Mouse (Mus musculus) hindbrain, embryonic 12.5 days (tissue): Measurements from ENCODE around the gene Tmem200b. TPM values are rescaled to one million over a fixed set of nuclear protein-coding genes. Genes with fewer than 3 reads are reported as not detected.

Experiments used
- ATAC-seq: fragments of 200-750 bp; cut with Nextera tagmentation; 2 replicates; pipeline ENCODE4 v1.8.0; 2017; ENCODE audit warnings: moderate TSS enrichment; ENCODE audit not compliant: low FRiP score
- H3K27ac ChIP-seq: fragments of 300-500 bp; sonication (generic); 2 replicates; pipeline ENCODE4 v1.5.1; 2016; ENCODE audit warnings: mild to moderate bottlenecking
- H3K27me3 ChIP-seq: fragments of 300-500 bp; sonication (generic); 2 replicates; pipeline ENCODE4 v1.6.1; 2016; ENCODE audit warnings: mild to moderate bottlenecking
- H3K36me3 ChIP-seq: fragments of 300-500 bp; sonication (generic); 2 replicates; pipeline ENCODE4 v1.6.1; 2016; ENCODE audit warnings: mild to moderate bottlenecking
- H3K4me1 ChIP-seq: fragments of 300-500 bp; sonication (generic); 2 replicates; pipeline ENCODE4 v1.6.1; 2016
- H3K4me2 ChIP-seq: fragments of 300-500 bp; sonication (generic); replicated peaks from 2 replicates; pipeline ENCODE4 v1.6.1; 2016; ENCODE audit warnings: mild to moderate bottlenecking
- H3K4me3 ChIP-seq: fragments of 300-500 bp; sonication (generic); 2 replicates; pipeline ENCODE4 v1.5.1; 2016; ENCODE audit warnings: mild to moderate bottlenecking
- H3K9ac ChIP-seq: fragments of 300-500 bp; sonication (generic); 2 replicates; pipeline ENCODE4 v1.6.1; 2016; ENCODE audit warnings: mild to moderate bottlenecking, moderate library complexity
- H3K9me3 ChIP-seq: fragments of 300-500 bp; sonication (generic); replicated peaks from 2 replicates; pipeline ENCODE4 v1.6.1; 2016; ENCODE audit warnings: mild to moderate bottlenecking
- WGBS: fragments of 180-500 bp; shearing (Covaris S2); methylation state at CpG from one replicate; pipeline ENCODE4 v1.1.7; 2016; 5-methylcytosine and 5-hydroxymethylcytosine counted together
- polyA plus RNA-seq: library from polyadenylated mRNA; unstranded; fragments of >200 nt; fragmentation: Nextera tagmentation; extraction: Ambion mirVana; gene quantifications from 2 replicates; pipeline ENCODE4 v1.2.1, GENCODE M21; 2016

Gene Tmem200b
- polyA plus RNA-seq, 1 experiment from 2014 or later = 0.92 TPM

DNA sequence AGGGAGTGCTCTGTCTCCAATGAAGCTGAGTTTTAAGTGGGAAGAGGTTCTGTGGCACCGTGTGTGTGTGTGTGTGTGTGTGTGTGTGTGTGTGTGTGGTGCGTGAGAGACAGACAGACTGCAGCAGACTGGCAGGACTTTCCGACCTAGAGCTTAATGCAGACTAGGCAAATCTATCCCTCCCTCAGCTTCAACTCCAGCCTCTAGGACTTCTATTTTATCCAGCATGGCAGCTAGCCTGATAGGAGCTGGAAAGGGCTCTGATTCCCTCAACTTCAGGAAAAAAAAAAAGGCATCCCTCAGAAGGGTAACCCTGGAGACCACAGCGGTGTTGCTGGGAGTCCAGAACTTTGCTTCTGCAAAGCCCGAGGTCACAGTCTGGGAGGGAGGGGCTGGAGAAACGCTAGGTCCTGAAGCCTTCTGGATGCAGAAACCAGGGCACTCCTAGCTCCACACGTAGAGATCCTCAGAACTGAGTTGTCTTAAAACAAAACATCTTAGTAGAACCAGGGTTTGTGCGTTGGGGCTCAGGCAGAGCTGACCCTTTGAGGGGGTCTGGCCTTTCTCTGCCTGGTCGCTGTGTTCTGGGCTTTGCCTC, 7.4 kb upstream of the Tmem200b start:
- Histone ChIP-seq H3K4me1 (peaks cover 57% of the 10 kb centered on the region), H3K36me3 (no peaks in the 10 kb centered on the region), H3K4me2 (no peak overlapping the region), H3K27ac (no peak overlapping the region), H3K9ac (no peak overlapping the region), H3K4me3 (no peak overlapping the region), H3K9me3 (no peaks in the 10 kb centered on the region), H3K27me3 (peaks cover 67% of the 10 kb centered on the region)
- 5% methylated on average over 9 of the region's 9 CpGs for WGBS
- ATAC-seq = no peak

- Histone ChIP-seq H3K4me1 (peaks cover 59% of the 10 kb centered on the region), H3K4me3 (peak overlapping the region; percentile 19), H3K9me3 (no peaks in the 10 kb centered on the region), H3K27ac (no peak overlapping the region), H3K9ac (0 out of 2 replicates have a peak overlapping the region, but pooled peaks have one; percentile 32), H3K27me3 (peaks cover 75% of the 10 kb centered on the region), H3K4me2 (peak overlapping the region; percentile 46), H3K36me3 (no peaks in the 10 kb centered on the region)
- 2% methylated on average over 31 of the region's 31 CpGs for WGBS
- ATAC-seq = no peak
Observed at GRCm38 (mm10) chr4:131914891-131915469, 6.6 kb upstream of the Tmem200b start.

DNA sequence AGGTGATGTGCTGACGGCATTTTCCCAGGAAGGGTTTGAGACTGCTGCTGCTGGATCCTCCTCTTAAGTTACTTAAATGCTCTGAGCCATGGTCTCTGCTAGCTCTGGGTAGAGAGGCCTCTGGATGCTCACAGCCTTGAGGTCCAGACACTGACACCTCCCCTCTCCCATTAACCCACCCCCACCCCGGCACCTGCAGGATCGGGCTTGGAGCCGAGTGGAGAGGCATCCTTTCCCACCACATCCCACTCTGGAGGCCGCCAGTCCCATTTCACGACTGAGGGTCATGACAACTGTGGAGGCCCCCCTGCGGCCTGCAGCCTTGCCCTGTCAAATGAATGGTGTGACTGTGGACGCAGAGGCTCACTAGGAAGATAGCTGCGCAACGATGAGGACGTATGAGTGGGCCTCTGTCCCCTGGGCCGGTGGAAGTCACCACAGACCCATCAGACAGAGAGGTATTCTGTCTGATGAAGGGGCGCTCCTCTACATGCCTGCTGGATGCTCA, 5.7 kb upstream of the Tmem200b start:
- Histone ChIP-seq H3K27me3 (peaks cover 84% of the 10 kb centered on the region), H3K9me3 (no peaks in the 10 kb centered on the region), H3K27ac (no peak overlapping the region), H3K4me1 (peaks cover 59% of the 10 kb centered on the region), H3K36me3 (no peaks in the 10 kb centered on the region), H3K9ac (no peak overlapping the region; the same call in 1 of the 2 replicates), H3K4me3 (no peak overlapping the region), H3K4me2 (peak overlapping the region; percentile 46)
- 21% methylated on average over 13 of the region's 13 CpGs for WGBS
- ATAC-seq = no peak

DNA sequence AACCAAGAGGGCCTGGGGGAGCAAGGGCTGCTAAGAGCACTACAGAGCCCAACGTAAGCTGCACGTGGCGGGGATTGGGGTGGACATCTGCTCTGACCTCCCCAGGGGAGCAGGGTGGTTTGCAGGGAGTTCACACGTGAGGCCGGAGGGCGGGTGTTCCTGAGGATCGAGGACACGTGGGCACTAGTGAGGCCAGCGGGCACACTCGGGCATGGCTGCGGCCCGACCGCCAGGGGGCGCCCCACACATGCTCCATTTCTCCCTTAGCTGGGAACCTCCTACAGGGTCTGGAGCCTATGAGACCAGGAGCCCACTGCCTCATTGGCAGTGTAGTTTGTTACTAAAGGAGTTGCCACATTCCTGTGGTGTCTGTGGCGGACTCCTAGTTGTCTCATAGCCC, 5.1 kb upstream of the Tmem200b start:
- H3K27ac ChIP-seq = no peak overlapping the region
- 6% methylated on average over 15 of the region's 15 CpGs for WGBS
- no peak overlapping the region for H3K4me3 ChIP-seq
- ATAC-seq = no peak
- H3K36me3 ChIP-seq = no peaks in the 10 kb centered on the region
- no peak overlapping the region for H3K9ac ChIP-seq
- H3K4me2 ChIP-seq = no peak overlapping the region
- peaks cover 59% of the 10 kb centered on the region for H3K4me1 ChIP-seq
- peaks cover 89% of the 10 kb centered on the region for H3K27me3 ChIP-seq
- no peaks in the 10 kb centered on the region for H3K9me3 ChIP-seq

DNA sequence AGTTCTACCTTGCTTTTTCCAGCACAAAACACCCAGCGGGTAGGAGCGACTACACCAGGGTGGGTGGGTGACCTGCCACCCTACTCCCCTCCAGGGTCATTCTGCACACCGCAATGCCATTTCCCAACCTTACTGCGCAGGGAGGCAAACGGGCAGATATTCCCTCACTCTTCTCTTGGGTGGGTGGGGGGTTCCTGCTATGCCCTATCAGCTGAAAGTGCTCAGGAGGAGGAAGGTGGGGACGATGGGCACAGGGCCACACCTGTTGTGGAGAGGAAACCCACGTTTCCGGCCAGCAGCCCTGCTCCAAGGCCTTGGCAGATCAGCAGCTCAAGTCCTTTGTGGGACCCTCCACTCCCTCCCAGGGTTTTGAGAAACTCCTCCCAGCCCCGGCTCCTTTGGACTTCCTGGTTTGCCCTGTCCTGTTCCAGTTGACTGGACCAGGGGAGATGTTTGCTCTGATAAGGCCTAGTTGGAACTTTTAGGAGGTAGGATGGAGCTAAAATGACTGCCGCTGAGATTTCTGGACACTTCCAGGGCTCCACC, 4.5 kb upstream of the Tmem200b start:
- ATAC-seq = no peak
- peaks cover 64% of the 10 kb centered on the region for H3K4me1 ChIP-seq
- no peak overlapping the region for H3K9ac ChIP-seq
- peaks cover 90% of the 10 kb centered on the region for H3K27me3 ChIP-seq
- WGBS = 78% methylated on average over 10 of the region's 10 CpGs
- H3K9me3 ChIP-seq = no peaks in the 10 kb centered on the region
- no peak overlapping the region for H3K4me2 ChIP-seq
- no peak overlapping the region for H3K4me3 ChIP-seq
- H3K36me3 ChIP-seq = no peaks in the 10 kb centered on the region
- no peak overlapping the region for H3K27ac ChIP-seq

GRCm38 (mm10) chr4:131918026-131918533, 3.5 kb upstream of the Tmem200b start:
- ATAC-seq = no peak
- no peak overlapping the region for H3K4me3 ChIP-seq
- H3K27me3 ChIP-seq = peaks cover 90% of the 10 kb centered on the region
- H3K9ac ChIP-seq = no peak overlapping the region
- no peaks in the 10 kb centered on the region for H3K9me3 ChIP-seq
- H3K36me3 ChIP-seq = no peaks in the 10 kb centered on the region
- H3K4me2 ChIP-seq = no peak overlapping the region
- no peak overlapping the region for H3K27ac ChIP-seq
- 55% methylated on average over 7 of the region's 7 CpGs for WGBS
- H3K4me1 ChIP-seq = peaks cover 71% of the 10 kb centered on the region

- Histone ChIP-seq H3K27ac (no peak overlapping the region), H3K9ac (no peak overlapping the region), H3K36me3 (peaks cover 1% of the 10 kb centered on the region; the same call in 1 of the 2 replicates), H3K4me1 (peaks cover 70% of the 10 kb centered on the region), H3K4me3 (no peak overlapping the region), H3K9me3 (no peaks in the 10 kb centered on the region), H3K27me3 (peaks cover 90% of the 10 kb centered on the region), H3K4me2 (no peak overlapping the region; the same call in 1 of the 2 replicates)
- WGBS = 10% methylated on average over 15 of the region's 15 CpGs
- no peak for ATAC-seq
Observed at GRCm38 (mm10) chr4:131918711-131919500, 2.7 kb upstream of the Tmem200b start.

- no peak overlapping the region for H3K9ac ChIP-seq
- H3K36me3 ChIP-seq = peaks cover 8% of the 10 kb centered on the region
- peaks cover 93% of the 10 kb centered on the region for H3K27me3 ChIP-seq
- 7% methylated on average over 15 of the region's 15 CpGs for WGBS
- peaks cover 64% of the 10 kb centered on the region for H3K4me1 ChIP-seq
- no peaks in the 10 kb centered on the region for H3K9me3 ChIP-seq
- no peak for ATAC-seq
- H3K4me2 ChIP-seq = peak overlapping the region; percentile 82; the same call in 1 of the 2 replicates
- no peak overlapping the region for H3K27ac ChIP-seq
- H3K4me3 ChIP-seq = peak overlapping the region; percentile 48; the same call in 1 of the 2 replicates
Observed at GRCm38 (mm10) chr4:131919506-131920140, 1.9 kb upstream of the Tmem200b start.

GRCm38 (mm10) chr4:131920141-131920594, 1.4 kb upstream of the Tmem200b start:
- Histone ChIP-seq H3K27me3 (peaks cover 98% of the 10 kb centered on the region), H3K4me1 (peaks cover 59% of the 10 kb centered on the region), H3K4me2 (peak overlapping the region; percentile 82), H3K27ac (no peak overlapping the region), H3K9me3 (no peaks in the 10 kb centered on the region), H3K9ac (peak overlapping the region; percentile 62), H3K4me3 (peak overlapping the region; percentile 48), H3K36me3 (peaks cover 14% of the 10 kb centered on the region)
- under 1% methylated on average over 50 of the region's 51 CpGs for WGBS
- no peak for ATAC-seq

DNA sequence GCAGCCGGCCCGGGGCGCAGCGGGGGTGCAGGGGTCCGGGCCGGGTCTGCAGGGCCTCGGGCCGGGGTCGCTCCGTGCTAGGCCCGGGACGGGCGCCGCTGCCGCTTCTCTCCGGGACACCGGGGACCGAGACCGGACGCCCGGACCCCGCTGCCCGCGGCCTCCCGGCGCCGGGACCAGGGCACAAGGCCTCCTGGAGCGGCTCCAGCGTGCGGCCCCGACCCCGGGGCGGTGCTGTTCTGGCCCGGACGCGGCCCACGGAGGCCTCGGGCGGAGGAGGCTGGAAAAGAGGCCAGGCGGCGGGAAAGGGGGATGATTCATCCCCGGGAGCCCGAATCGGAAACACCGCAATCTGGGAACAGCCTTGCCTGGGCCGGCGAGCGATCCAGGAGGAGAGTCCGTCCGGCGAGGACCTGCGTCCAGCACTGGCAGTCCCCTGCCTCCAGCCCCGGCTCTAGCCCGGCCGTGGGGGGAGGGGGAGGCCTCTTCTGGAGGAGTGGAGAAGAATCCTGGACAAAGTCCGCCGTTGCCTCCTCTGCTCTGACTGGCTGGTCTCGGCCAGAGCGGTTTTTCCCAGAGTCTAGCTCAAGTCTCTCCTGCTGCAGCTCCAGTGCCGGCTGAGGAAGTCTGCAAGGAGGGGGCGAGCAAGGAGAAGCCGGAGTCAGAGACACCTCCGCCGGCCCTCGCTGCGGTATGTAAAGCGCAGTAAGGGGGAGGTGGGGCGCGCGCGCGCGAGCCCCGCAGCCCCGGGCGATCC, 798 bp upstream of the Tmem200b start:
- H3K4me2 ChIP-seq = peak overlapping the region; percentile 82
- H3K36me3 ChIP-seq = peaks cover 20% of the 10 kb centered on the region
- no peak overlapping the region for H3K27ac ChIP-seq
- peaks cover 53% of the 10 kb centered on the region for H3K4me1 ChIP-seq
- peak; percentile 18; the same call in 1 of the 2 replicates for ATAC-seq
- peak overlapping the region; percentile 62 for H3K9ac ChIP-seq
- peak overlapping the region; percentile 48 for H3K4me3 ChIP-seq
- peaks cover 98% of the 10 kb centered on the region for H3K27me3 ChIP-seq
- H3K9me3 ChIP-seq = no peaks in the 10 kb centered on the region
- WGBS = 1% methylated on average over 65 of the region's 76 CpGs

GRCm38 (mm10) chr4:131922404-131922803, 833 bp downstream of the Tmem200b start:
- Histone ChIP-seq H3K27ac (no peak overlapping the region), H3K27me3 (peaks cover 90% of the 10 kb centered on the region), H3K4me1 (peaks cover 47% of the 10 kb centered on the region), H3K9me3 (no peaks in the 10 kb centered on the region), H3K4me3 (peak overlapping the region; percentile 48), H3K9ac (peak overlapping the region; percentile 62), H3K36me3 (peaks cover 34% of the 10 kb centered on the region), H3K4me2 (peak overlapping the region; percentile 82)
- no peak for ATAC-seq
- WGBS = 55% methylated on average over 15 of the region's 15 CpGs
